Mouse (Mus musculus) spleen, postnatal 36 days (tissue): ENCODE measurements around the gene Rcc2.
A peak's percentile ranks its signal among the peaks of the same experiment; 100 is the strongest.

Experiments used
- DNase-seq, 2 experiments: peaks; one replicate each; pipeline ENCODE4 v3.0.0; 2022; ENCODE audit warnings: low spot score in 2 of 2, mixed read lengths in 1 of 2

The Rcc2 gene

GRCm38 (mm10) chr4:140709617-140710016 lies 9.3 kb downstream of the Rcc2 start:
- DNase-seq, result no peak

DNA sequence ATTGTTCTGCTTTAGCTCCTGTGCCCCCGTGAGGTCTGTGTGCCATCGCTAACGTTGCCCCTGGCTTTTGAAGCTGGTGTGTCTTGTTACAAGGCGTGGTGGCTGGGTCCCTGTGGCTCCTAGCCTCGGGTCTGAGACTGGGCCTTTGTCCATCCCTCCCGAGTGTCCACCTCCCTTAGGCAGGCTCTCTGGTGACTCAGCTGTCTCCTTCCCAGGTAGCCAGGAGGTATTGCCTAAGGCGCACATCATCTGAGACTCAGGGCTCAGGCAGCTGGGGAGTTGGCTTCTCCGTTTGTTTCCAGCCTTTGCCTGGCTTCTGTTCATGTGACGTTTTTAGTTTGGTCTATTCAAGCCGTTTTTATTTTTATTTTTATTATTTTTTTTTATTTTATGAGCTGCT lies 10.4 kb downstream of the Rcc2 start:
- no peak for DNase-seq

DNA sequence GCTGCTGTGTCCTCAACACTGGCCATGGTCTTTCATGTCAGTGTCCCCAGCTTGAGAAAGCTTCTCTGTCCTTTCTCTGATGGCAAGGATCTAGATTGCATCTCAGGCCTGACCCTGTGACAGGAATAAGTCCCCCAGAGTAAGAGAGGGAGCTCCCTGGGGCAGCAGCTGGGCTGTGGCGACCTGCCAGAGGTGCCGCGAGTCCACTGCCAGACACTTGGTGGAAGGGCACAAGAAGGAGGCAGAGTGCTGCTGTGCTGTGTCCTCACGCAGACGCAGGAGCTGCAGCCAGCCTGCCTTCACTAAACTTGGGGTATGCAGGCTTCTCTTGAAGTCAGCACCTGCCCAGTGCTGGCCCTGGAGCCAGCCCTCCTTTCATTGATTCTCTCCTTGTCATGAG lies 11.0 kb downstream of the Rcc2 start:
- no peak for DNase-seq

DNA sequence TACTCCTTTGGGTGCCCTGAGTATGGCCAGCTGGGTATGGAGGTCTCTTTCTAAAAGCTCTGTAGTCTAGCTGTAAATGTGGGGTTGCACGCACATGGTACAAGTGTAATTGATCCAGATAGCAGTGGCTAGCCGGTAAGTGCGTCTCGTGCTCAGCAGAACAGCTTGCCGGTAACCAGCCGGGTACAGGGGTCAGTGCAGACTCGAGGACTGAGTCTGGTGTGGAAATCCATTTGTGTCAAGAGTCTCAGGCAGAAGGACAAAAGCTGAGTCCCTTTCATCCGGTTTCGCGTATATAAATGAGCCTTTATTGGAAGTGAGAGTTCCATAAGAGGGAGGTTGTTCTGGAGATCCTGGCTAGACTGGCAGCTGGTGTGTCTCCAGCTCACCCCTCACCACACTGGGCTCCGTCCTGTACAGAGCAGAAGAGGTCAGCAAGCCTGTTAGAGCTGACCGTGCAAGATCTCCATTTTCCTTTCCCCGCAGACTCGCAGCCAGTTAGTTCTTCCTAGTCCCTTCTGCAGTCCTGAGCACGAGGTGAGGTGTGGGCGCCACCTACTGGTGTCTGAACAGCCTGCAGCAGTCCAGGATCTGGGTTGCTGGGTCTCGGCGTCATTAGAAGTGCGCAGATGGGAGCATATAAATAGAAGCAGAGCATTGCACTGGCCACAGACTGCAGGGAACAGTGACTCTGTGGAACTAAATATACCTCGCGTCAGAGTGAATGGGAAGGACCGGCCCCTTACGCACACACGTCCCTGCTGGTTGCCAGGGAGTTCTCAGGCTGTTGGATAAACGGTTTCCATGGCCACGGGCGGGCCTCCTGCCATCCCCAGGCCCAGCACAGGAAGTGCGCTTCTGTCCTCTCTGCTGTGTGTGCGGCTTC lies 13.4 kb downstream of the Rcc2 start:
- peak; percentile 72 to 79 for DNase-seq

GRCm38 (mm10) chr4:140714586-140714985 lies 14.2 kb downstream of the Rcc2 start:
- no peak for DNase-seq

DNA sequence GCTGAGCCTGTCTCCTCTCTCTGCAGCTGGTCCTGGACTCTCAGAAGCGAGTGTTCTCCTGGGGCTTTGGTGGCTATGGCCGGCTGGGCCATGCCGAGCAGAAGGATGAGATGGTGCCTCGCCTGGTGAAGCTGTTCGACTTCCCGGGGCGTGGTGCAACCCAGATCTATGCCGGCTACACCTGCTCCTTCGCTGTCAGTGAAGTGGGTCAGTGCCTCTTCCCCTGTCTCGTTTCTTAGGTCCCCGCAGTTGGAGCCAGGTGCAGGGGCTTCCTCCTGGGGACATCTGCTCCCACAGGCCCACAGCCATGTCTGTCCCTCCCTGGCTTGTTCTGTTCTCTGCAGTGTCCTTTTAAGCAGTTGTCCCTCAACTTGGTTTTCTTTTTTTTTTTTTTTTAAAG lies 16.7 kb downstream of the Rcc2 start:
- DNase-seq, result no peak

DNA sequence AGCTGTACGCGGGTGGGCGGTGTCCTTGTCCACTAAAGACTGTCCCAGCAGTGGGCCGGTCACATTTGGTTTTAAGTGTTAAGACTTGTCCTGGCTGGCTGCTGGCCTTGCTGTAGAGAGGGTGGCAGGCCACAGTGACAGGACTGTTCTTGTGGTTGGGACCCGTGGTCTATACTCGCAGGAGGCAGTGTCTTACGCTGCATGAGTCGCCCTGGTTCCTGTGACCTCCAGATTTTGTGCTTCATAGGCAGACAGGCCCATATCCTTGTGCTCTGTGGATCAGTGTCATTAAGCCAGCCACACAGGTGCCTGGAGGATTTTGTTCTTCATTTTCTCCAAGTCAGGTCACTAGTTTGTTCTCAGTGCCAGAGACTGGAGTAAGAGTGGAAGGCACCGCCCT lies 18.1 kb downstream of the Rcc2 start:
- no peak for DNase-seq

DNA sequence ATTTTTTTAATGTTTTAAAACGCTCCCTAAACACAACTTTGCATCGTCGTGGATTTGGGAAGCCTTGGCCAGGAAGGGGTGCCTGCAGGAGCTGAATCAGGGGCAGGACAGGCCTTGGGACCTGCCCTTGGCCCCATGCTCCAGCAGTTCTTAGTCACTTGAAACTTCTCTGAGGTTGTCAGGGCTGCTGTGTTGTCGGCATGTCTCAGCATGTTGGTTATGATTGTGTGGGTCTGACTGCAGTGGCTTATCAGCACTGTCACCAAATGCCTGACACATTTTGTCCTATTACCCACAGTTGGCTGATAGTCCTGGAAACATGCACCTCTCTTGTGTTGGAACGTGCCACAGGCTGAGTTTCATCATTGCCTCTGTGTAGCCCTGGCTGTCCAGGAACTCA lies 19.8 kb downstream of the Rcc2 start:
- no peak for DNase-seq

DNA sequence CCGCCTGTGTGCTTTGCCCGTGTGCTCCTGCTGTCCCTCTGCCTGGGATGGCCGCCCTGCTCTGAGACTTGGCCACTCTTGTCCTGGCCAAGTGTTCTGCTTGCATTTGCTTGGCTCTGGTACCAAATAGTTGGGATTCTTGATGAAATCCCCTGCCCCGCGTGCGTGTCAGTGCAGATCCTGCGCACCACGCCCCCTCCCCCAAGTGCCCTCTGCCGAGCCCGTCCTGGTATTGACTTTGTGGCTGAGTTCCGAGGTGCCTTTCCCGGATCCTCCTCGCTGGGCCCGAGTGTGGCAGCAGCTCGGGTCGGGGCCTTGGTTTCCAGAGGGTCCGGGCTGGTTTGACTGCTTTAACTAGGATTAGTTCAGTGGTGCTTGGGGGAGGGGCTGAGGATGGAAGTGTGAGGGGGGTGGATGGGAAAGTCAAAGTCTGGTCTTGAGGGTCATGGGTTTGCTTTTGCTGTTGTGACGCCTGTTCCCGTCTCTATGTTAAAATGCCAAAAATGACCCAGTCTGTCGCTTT lies 21.7 kb downstream of the Rcc2 start:
- no peak for DNase-seq

- no peak for DNase-seq
Measured at GRCm38 (mm10) chr4:140722710-140723109, 22.4 kb downstream of the Rcc2 start.

- DNase-seq, result no peak
Measured at GRCm38 (mm10) chr4:140723192-140723591, 22.9 kb downstream of the Rcc2 start.

- DNase-seq, result no peak
Measured at GRCm38 (mm10) chr4:140723801-140724200, 23.5 kb downstream of the Rcc2 start.

GRCm38 (mm10) chr4:140724739-140725138 lies 24.4 kb downstream of the Rcc2 start:
- DNase-seq, result no peak

DNA sequence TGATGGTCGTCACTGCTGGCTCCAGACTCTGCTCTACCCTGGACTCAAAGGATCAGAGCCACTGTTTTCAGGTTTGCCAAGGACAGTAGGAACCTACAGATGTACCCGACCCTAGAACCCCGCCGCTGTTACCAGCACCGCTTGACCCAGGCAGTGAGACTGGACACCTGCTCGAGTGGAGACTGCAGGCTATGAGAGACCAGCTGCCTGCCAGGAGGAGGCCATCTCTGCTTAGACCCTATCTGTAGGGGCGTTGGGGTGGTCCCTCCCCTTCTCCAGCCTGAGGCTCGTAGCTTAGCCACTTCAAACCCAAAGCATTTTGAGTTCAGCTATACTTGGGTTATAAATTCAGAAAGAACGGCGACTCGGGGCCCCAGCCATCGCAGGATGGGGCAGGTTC lies 26.6 kb downstream of the Rcc2 start:
- no peak for DNase-seq

DNA sequence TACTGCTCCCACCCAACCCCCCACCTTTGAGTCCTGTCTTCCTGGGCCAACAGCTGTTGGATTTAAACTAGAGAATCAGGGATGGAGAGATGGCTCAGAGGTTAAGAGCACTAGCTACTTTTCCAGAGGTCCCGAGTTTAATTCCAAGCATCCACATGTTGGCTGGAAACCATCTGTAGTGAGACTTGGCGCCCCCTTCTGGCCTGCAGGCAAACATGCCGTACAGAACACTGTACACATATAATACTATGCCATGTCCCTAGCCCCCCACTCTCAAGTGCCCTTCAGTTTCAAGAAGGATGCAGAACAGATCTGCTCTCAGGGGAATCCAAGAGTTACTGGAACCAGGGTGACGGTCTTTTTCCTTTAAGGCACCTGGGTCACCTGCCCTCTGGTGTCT lies 31.3 kb downstream of the Rcc2 start:
- DNase-seq, result no peak

DNA sequence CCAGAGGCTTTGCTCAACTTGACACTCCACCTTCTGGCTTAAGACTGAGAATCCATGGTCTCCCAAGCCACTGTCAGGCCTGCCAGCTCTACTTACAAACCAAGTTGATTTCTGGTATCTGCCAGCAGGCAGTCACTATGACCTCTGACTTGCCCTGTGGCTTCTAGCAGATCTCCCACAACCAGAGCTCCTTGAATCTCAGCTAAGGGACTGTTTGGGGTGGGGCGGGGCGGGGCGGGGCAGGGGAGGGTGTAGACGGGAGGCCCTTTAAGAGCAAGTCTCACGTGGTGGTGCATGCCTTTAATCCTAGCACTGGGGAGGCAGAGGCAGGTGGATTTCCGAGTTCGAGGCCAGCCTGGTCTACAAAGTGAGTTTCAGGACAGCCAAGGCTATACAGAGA lies 32.5 kb downstream of the Rcc2 start:
- no peak for DNase-seq

DNA sequence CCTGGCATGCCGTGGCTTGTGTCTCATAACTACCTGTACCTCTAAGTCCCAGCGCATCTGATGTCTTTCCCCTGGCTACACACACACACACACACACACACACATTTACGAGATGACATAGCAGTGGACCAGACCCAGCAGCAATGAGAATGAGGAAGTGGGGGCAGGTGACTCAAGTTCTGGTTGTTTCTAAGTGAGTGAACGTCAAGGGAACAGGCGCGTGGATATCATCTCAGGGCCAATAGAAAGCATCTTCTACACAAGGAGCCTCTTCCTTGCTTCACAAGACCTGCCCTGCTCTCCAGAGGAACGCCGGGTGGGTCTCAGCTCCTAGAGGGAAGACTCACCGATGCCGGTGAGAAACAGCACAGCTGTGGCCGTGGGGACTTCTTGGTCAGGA lies 40.3 kb downstream of the Rcc2 start:
- DNase-seq, result peak; percentile 19 to 27

- peak in 1 of 2 experiments; percentile 19 for DNase-seq
Measured at GRCm38 (mm10) chr4:140741401-140741800, 41.1 kb downstream of the Rcc2 start.

GRCm38 (mm10) chr4:140742543-140742942 lies 42.2 kb downstream of the Rcc2 start, which contains the start of gene Padi6:
Gene Padi6, minus strand, starts transcription at chr4:140742643.
- no peak for DNase-seq

DNA sequence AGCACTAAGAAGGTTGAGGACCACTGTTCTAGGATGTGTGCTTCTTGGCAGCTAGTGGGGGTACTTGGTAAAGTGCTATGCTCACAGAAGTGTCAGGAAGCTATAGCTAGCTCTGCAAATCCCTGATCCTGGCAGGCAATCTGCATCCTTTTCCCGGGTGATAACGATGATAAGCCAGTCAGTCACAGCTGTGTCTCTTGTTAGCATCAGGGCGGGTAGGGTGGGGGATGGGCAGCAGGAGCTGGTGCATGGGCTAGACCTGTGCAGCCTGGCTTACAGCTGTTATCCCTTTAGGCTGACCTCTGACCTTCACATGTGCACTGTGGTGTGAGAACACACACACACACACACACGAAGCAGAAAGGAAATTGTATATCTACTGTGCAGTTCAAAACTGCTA lies 42.7 kb downstream of the Rcc2 start:
- DNase-seq, result no peak

DNA sequence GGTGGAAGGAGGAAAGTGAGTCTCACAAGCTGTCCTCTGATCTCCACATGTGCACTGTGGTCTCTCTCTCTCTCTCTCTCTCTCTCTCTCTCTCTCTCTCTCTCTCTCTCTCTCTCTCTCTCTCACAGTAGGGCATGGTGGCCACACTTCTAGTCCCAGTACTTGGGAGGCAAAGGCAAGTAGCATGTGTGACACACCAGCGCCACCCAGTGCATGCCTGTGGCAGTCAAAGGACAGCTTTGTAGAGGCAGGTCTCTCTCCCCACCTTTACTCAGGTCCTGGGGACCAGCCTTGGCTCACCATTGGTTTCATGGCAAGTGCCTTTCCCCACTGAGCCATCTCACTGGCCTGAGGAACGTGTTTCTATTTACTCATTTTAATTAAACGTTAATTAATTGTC lies 44.3 kb downstream of the Rcc2 start:
- DNase-seq, result peak; percentile 36 to 40

GRCm38 (mm10) chr4:140747978-140748377 lies 47.6 kb downstream of the Rcc2 start:
- DNase-seq, result no peak

DNA sequence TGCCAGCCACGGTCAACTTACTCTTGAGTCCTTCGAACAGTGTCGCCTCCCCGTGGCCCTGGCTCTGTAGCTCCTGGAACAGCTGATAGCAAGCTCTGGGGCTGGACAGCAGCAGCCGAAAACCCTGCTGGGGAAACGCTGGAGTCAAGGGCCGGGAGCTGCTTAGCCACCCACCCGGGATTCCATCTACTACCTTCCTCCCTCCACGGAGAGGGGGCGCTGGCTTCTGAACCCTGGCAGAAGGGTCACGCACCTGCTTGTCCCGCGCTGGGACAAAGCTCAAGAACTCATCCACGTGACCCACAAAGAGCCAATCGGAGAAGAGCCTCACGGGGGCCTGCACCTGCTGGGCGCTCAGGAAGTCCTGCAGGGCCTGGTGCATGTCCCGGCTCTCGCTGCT lies 50.0 kb downstream of the Rcc2 start:
- peak; percentile 65 to 71 for DNase-seq
